8 mouse cellular contexts compared by ENCODE assay signal in genomic region chr17:69180905-69181559, GRCm38 (mm10).
DNase-seq lines count a peak whose midpoint lies in the region; ATAC-seq and TF ChIP-seq lines count a peak whose summit lies in the region.

No protein-coding gene starts in this region.

- peak overlapping the region; percentile 94 for H3K27ac ChIP-seq in heart, embryonic 11.5 days (ENCODE audit: low read depth, low read length)
- H3K27ac ChIP-seq in midbrain, embryonic 14.5 days (replicated peaks; ENCODE audit: low read depth, low read length), result peak overlapping the region; percentile 69
- H3K27ac ChIP-seq in thymus, adult 2 months (ENCODE audit: control insufficient read depth, insufficient read depth, low read length), result no peak overlapping the region

- no peaks in the 10 kb centered on the region for H3K36me3 ChIP-seq in heart, embryonic 11.5 days (ENCODE audit: control insufficient read depth, insufficient read depth, low read length)
- H3K36me3 ChIP-seq in midbrain, embryonic 14.5 days (ENCODE audit: control insufficient read depth, insufficient read depth, low read length), result no peaks in the 10 kb centered on the region
- no peaks in the 10 kb centered on the region for H3K36me3 ChIP-seq in thymus, adult 2 months (ENCODE audit: control insufficient read depth, insufficient read depth, low read length)

- TF ChIP-seq CTCF in thymus, adult 2 months (IDR thresholded peaks at IDR 0.05; ENCODE audit: borderline replicate concordance, control insufficient read depth, extremely low read depth, insufficient read depth, low read length, poor library complexity), result no peak

- H3K4me3 ChIP-seq in heart, embryonic 11.5 days (ENCODE audit: low read depth, low read length), result peak overlapping the region; percentile 22
- H3K4me3 ChIP-seq in midbrain, embryonic 14.5 days (replicated peaks; ENCODE audit: low read depth, low read length), result no peak overlapping the region
- H3K4me3 ChIP-seq in thymus, adult 2 months (ENCODE audit: control insufficient read depth, insufficient read depth, low read length), result no peak overlapping the region

- WGBS in heart, embryonic 11.5 days (ENCODE audit: insufficient replicate concordance), result 14% methylated on average over 12 of the region's 12 CpGs
- WGBS in midbrain, embryonic 14.5 days, result 20% methylated on average over 12 of the region's 12 CpGs
- WGBS in thymus, adult 2 months, result 9% methylated on average over 12 of the region's 12 CpGs

- TF ChIP-seq POLR2A in thymus, adult 2 months (IDR thresholded peaks at IDR 0.05; ENCODE audit: control insufficient read depth, extremely low read depth, insufficient read depth, low read length, poor library complexity), result no peak

- peak overlapping the region; percentile 61 for H3K4me2 ChIP-seq in heart, embryonic 11.5 days
- H3K4me2 ChIP-seq in midbrain, embryonic 14.5 days (ENCODE audit: low read length), result peak overlapping the region; percentile 41

- no peaks in the 10 kb centered on the region for H3K27me3 ChIP-seq in heart, embryonic 11.5 days (ENCODE audit: control insufficient read depth, insufficient read depth, low read length)
- H3K27me3 ChIP-seq in midbrain, embryonic 14.5 days (ENCODE audit: control insufficient read depth, insufficient read depth, low read length), result no peaks in the 10 kb centered on the region
- no peaks in the 10 kb centered on the region for H3K27me3 ChIP-seq in thymus, adult 2 months (ENCODE audit: control insufficient read depth, insufficient read depth, low read length)

- H3K4me1 ChIP-seq in heart, embryonic 11.5 days (ENCODE audit: control insufficient read depth, insufficient read depth, low read length), result peaks cover 35% of the 10 kb centered on the region
- peaks cover 19% of the 10 kb centered on the region for H3K4me1 ChIP-seq in midbrain, embryonic 14.5 days (ENCODE audit: control insufficient read depth, insufficient read depth, low read length)
- no peaks in the 10 kb centered on the region for H3K4me1 ChIP-seq in thymus, adult 2 months (replicated peaks; ENCODE audit: control insufficient read depth, insufficient read depth, low read length)

- peak; percentile 60; the same call in 1 of the 2 replicates for ATAC-seq in heart, embryonic 11.5 days (replicated peaks; ENCODE audit: insufficient number of reproducible peaks, low FRiP score, low TSS enrichment)
- peak; percentile 83; the same call in 1 of the 2 replicates for ATAC-seq in midbrain, embryonic 14.5 days (ENCODE audit: low FRiP score, low TSS enrichment)

- no peaks in the 10 kb centered on the region for H3K9me3 ChIP-seq in heart, embryonic 11.5 days (replicated peaks; ENCODE audit: control insufficient read depth, low read length)
- no peaks in the 10 kb centered on the region for H3K9me3 ChIP-seq in midbrain, embryonic 14.5 days (ENCODE audit: control insufficient read depth, low read length)

- peak overlapping the region; percentile 35; the same call in 1 of the 2 replicates for H3K9ac ChIP-seq in heart, embryonic 11.5 days (ENCODE audit: low read depth, low read length)
- H3K9ac ChIP-seq in midbrain, embryonic 14.5 days (replicated peaks; ENCODE audit: low read length), result 0 out of 2 replicates have a peak overlapping the region, but pooled peaks have one; percentile 14

- peak; percentile 8 for DNase-seq in kidney, adult 9 months
- DNase-seq in kidney, adult 11 months, result no peak
- DNase-seq in embryo, embryonic 11 days, result peak; percentile 72
- DNase-seq in kidney, postnatal 4 days, result peak; percentile 51 to 64
- DNase-seq in midbrain, embryonic 14.5 days, result peak; percentile 80
- DNase-seq in thymus, postnatal 4 days, result no peak
- DNase-seq in thymus, adult 2 months, result no peak

Comparison
In these comparisons a context has a peak if more than half of its experiments do, and no peak if none do; other contexts are left out.
1. DNase-seq: peak in kidney, adult 9 months (single experiment), embryo, embryonic 11 days (single experiment), kidney, postnatal 4 days (2 of 2) and midbrain, embryonic 14.5 days (single experiment); none in kidney, adult 11 months (single experiment), thymus, postnatal 4 days (single experiment) and thymus, adult 2 months (single experiment).